Mouse (Mus musculus): ENCODE results near the gene P4ha1.
"Not testable (repeated sequence)": the region's sequence is repeated elsewhere in the genome, so short reads cannot be mapped to it uniquely, and the experiment has no call there.

The P4ha1 gene

DNA sequence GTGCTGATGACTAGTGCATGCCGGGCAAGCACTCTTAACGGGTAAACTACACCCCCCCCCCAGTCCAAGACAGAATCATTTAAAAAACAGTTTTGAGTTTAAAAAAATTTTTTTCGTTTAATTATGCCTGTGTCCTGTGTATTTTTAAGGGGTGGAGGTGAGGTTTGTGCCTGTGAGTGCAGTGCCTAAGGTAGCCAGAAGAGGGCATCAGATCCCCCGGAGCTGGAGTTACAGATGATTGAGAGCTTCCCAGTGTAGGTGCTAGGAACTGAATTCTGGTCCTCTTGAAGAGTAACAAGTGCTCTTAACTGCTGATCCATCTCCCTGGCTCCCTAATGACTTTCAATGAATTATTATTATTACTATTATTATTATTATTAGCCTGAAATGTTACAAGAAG, 55.6 kb downstream of the P4ha1 start:
- no peak for DNase-seq

DNA sequence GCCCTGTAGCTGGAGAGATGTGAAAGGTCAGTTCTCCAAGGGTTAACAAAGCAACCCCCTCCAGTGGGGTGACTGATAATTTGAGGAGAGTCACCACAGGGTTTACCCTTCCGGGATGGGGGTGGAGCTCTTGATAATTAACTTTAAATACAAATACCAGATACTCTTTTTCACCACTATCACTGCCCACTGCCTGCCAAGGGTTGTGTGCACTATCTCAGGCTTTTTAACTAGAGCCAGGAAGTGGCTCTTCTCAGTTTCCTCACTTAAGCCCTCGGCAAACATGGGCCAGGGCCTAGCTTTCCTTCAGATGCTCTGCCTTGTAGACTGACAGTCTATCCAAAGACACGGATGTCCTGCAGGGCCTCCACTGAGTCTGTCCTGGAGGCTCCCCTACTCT, 56.8 kb downstream of the P4ha1 start:
- DNase-seq: no peak

DNA sequence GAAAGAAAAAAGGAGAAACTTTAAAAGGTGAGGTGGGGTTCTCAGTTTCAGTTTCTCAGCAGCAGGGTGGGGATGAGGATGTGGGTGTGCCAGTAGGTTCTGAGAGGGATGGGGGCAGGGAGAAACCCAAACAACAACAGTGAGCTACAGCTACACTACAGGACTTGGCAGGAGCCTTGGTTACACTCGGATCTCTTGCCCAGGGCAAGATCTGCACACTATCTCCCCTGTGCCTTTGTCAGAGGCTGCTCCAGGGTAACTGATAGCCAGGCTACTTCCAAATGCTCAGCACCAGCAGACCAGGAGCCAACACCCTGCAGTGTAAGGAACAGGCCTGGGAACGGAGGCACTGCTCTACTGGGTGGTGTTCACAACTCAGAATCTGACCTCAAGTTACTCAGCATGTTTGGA, 57.3 kb downstream of the P4ha1 start:
- DNase-seq: no peak

GRCm38 (mm10) chr10:59381563-59381962, 58.5 kb downstream of the P4ha1 start:
- DNase-seq: not testable (repeated sequence)

DNA sequence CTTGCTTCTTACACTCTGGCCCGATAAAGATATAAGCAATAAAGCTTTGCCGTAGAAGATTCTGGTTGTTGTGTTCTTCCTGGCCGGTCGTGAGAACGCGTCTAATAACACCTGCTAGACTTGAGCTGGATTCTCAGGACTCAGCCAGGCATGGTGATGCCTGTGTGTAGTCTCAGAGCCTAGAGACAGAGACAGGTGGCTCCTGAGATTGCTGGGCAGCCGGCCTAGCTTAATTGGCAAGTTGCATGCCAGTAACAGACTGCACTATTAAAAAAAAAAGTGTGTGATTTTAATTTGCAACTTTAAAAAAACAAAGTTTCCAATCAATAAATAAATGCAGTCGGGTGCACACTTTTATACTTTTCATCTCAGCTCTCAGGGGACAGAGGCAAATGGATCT, 63.9 kb downstream of the P4ha1 start:
- DNase-seq: peak; percentile 19

DNA sequence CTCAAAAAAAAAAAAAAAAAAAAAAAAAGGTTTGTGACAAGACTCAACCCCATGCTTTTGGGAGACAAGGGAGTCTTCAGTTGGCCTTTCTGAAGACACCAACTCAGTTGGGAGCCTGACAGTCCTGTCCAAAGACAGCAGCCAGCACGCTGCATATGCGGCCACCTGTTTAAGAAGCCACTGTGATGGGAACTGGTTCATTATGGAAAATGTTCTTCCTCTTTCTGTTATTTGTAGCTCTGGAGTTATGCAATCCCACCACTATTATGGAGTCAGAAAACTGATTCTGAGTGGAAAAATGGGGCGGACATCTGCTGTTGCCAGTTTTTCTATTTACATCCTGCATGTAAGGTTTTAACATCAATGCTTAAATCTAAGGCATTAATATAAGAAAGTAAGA, 66.6 kb downstream of the P4ha1 start:
- no peak for DNase-seq

DNA sequence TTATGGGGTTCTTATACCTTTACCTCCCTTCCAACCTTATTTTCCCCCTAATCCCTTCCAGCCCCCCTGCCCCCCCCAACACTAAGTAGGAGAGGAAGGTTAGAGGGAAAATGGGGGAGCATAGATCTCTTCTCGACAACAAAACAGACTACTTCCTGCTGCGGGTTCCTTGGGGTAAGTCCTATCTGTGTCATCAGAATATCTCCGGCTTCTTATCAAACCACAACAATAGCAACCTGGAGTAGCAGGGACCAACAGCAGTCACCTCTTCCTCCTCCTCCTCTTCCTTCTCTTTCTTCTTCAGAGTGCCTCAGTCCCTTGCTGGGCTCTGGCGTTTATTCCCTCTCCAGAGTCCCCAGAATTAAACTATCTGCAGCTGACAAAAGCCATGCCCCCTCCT, 68.8 kb downstream of the P4ha1 start:
- DNase-seq: no peak

GRCm38 (mm10) chr10:59395461-59395860, 72.4 kb downstream of the P4ha1 start, which contains the start of gene Gm10273:
Gm10273 (plus strand) TSS chr10:59395632.
- not testable (repeated sequence) for DNase-seq

DNA sequence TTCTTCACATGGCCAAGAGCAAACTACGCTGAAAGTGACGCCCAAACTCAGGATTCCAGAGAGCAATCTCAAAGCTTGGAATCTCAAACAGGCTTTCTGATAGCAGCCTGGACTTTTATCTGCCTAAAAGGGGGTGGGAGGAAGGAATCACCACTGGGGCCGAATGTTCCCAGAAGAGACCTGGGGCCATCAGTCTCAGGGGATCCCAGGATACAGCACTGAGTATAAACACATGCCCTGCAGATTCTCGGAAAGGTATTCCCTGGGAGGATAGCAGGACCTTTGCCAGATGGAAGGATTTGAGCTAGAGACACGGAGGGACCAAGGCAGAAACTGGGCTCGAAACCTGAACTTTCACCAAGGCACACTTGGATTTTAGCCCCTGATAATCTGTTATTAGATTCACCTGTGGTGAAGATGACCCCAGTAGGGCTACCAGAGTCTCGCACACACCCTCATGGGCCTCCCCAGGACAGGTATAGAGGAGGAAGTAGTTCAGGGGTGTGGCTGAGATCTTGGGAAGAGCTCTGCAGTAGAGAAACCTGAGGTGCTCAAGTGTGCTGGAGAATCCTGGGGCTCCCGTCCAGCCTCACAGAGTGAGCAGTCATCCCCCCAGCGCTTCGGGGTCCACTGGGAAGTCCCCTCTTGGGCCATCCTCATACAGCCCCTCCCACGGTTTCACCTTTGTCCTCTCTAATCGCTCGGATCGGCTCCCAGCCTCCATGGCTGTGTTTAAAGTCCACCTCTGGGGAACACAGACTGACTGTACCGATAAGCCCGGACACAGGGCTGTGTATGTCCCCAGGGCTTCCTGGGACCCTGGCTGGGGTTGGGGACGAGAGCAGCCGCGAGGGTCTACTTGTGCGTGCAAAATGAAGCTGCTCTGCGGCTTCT, 80.0 kb downstream of the P4ha1 start, which contains the start of gene Pla2g12b:
TSS of gene Pla2g12b (plus strand) at position 762 of the 894 bp plus-strand sequence.
- DNase-seq: no peak

- DNase-seq: no peak
Observed at GRCm38 (mm10) chr10:59403793-59404149, 80.7 kb downstream of the P4ha1 start.

- DNase-seq: no peak
Observed at GRCm38 (mm10) chr10:59408499-59408898, 85.4 kb downstream of the P4ha1 start.

DNA sequence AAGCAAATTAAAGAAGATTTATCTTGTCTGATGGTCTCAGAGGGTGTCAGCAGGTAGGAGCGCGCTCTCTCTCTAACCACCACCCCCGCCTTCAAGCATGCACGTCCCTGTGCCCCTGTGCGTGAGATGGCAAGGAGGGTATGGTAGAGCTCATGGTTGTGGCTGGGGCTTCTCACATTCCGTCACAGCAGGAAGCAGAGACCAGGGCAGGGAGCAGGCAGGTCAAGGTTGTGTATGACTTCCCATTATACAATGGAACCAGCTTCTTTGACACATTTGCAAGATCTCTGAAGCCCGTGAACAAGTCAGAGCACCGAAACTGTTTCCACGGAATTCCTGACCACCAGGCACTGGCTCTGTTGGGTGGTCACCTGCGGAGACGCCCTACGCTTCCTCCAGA, 87.2 kb downstream of the P4ha1 start:
- no peak for DNase-seq

DNA sequence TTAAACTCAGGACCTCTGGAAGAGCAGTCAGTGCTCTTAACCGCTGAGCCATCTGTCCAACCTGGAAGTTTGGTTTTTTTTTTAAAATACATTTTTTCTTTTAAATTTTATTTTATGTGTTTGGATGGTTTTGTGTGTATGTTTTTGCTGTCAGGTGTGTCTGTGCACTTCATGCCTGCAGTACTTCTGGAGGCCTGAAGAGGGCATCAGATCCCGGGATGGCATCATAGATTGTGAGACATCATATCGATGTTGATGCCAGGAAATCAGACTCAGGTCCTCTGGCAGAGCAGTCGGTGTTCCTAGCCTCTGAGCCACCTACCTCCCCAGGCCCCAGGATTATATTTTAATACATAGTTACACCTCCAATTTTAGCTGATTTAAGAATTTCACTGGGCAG, 90.6 kb downstream of the P4ha1 start:
- no peak for DNase-seq

DNA sequence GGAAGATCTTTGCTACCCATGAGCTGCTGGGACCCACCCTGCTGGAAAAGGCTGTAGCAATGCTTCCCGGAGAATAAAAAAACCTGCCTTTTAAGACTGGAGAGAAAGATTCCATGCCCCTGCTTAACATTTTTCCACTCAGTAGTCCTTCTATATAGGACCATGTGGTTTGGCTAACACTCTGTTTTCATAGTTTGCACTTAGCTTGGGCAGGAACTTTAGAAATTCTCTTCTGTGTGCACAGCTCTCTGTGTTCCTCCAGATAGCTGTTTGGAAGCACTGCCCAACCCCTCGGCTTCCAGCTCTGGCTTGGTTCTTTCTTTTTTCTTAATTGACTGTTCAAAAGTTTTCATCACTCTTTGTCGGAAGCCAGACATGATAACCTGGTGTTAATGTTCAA, 93.5 kb downstream of the P4ha1 start:
- no peak for DNase-seq

DNA sequence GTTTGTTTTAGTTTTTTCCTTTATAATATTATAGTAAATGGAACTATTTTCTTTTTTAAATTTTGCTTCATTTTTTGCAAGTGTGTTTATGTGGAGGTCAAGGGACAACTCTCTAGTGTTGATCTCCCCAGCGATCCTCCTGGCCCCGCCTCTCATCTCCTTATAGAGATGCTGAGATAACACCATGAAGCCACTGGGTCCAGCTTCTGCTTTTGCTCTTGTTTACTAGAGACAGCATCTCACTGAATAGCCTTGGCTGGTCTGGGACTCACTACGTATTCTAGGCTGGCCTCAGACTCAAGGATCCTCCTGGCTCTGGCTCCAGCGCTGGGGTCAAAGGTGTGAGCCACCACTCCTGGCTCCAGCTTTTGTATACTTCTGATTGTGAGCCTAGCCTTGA, 96.4 kb downstream of the P4ha1 start:
- DNase-seq: no peak
